Mouse (Mus musculus) stomach, embryonic 14.5 days (tissue): ENCODE results near the gene Dido1. TPM values are rescaled to one million over a fixed set of nuclear protein-coding genes. Genes with fewer than 3 reads are reported as not detected.

ENCODE experiments used
- ATAC-seq: fragments of 200-750 bp; cut with Nextera tagmentation; 2 replicates; pipeline ENCODE4 v1.8.0; 2017; ENCODE audit warnings: low read depth, moderate TSS enrichment; ENCODE audit not compliant: insufficient number of reproducible peaks, insufficient read depth, low FRiP score
- H3K27ac ChIP-seq: fragments of 300-500 bp; sonication (generic); 2 replicates; pipeline ENCODE4 v1.5.1; 2014; ENCODE audit warnings: mild to moderate bottlenecking, low read length, moderate library complexity, mixed read lengths
- H3K27me3 ChIP-seq: fragments of 300-500 bp; sonication (generic); 2 replicates; pipeline ENCODE4 v1.6.1; 2014; ENCODE audit warnings: low read length, control low read depth, mixed read lengths; ENCODE audit not compliant: control insufficient read depth, insufficient read depth
- H3K36me3 ChIP-seq: fragments of 300-500 bp; sonication (generic); 2 replicates; pipeline ENCODE4 v1.6.1; 2014; ENCODE audit warnings: mild to moderate bottlenecking, control low read depth, low read length, moderate library complexity, mixed read lengths; ENCODE audit not compliant: control insufficient read depth, insufficient read depth
- H3K4me1 ChIP-seq: fragments of 300-500 bp; sonication (generic); 2 replicates; pipeline ENCODE4 v1.6.1; 2014; ENCODE audit warnings: low read length, control low read depth, mixed read lengths; ENCODE audit not compliant: control insufficient read depth, insufficient read depth
- H3K4me2 ChIP-seq: fragments of 300-500 bp; sonication (generic); replicated peaks from 2 replicates; pipeline ENCODE4 v1.6.1; 2014; ENCODE audit warnings: low read depth, low read length, control low read depth
- H3K4me3 ChIP-seq: fragments of 300-500 bp; sonication (generic); 2 replicates; pipeline ENCODE4 v1.5.1; 2014; ENCODE audit warnings: low read depth, low read length, control low read depth
- H3K9ac ChIP-seq: fragments of 300-500 bp; sonication (generic); replicated peaks from 2 replicates; pipeline ENCODE4 v1.6.1; 2014; ENCODE audit warnings: low read depth, mild to moderate bottlenecking, control low read depth, low read length, moderate library complexity, mixed read lengths
- H3K9me3 ChIP-seq: fragments of 300-500 bp; sonication (generic); 2 replicates; pipeline ENCODE4 v1.6.1; 2016; ENCODE audit warnings: low read depth, low read length, control low read depth; ENCODE audit not compliant: control insufficient read depth
- WGBS: fragments of 180-500 bp; shearing (Covaris S2); extraction: QIAGEN DNeasy Blood & Tissue Kit; methylation state at CpG from one replicate; pipeline ENCODE4 v1.1.7; 2014; 5-methylcytosine and 5-hydroxymethylcytosine counted together
- polyA plus RNA-seq: library from polyadenylated mRNA; unstranded; fragments of >200 nt; fragmentation: Nextera tagmentation; extraction: Ambion mirVana; gene quantifications from 2 replicates; pipeline ENCODE4 v1.2.1, GENCODE M21; 2014

The Dido1 gene
- polyA plus RNA-seq, 1 experiment from 2014 or later = 41.2 TPM

GRCm38 (mm10) chr2:180657394-180658013 lies 52.3 kb downstream of the Dido1 start:
- Histone ChIP-seq H3K36me3 (peaks cover 14% of the 10 kb centered on the region), H3K9me3 (no peaks in the 10 kb centered on the region), H3K27me3 (no peaks in the 10 kb centered on the region), H3K9ac (no peak overlapping the region), H3K4me2 (no peak overlapping the region), H3K4me3 (no peak overlapping the region), H3K4me1 (no peaks in the 10 kb centered on the region), H3K27ac (no peak overlapping the region)
- 79% methylated on average over 4 of the region's 4 CpGs for WGBS
- 0 out of 2 replicates have a peak, but pooled peaks have one; percentile 42 for ATAC-seq

DNA sequence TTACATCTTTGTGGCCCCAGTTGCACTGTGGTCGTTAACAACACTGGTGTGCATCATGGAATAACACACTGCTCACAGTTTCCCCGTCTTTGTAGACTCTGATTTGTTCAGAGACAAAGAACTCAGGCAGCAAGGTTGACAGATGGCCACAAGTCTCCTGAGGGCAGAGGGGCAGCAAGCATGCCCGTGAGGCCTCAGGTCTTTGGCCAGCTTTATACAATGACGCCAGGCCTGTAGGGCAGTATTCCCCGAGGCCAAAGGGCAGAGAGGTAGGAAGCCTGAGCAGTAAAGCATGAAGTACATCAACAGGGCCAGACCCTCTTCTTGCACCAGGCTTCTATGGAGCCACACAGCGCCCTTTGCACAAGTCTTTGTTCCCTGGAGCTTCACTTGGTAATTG lies 54.6 kb downstream of the Dido1 start:
- Histone ChIP-seq H3K4me3 (no peak overlapping the region), H3K9ac (no peak overlapping the region), H3K27me3 (no peaks in the 10 kb centered on the region), H3K9me3 (no peaks in the 10 kb centered on the region), H3K4me1 (no peaks in the 10 kb centered on the region), H3K36me3 (no peaks in the 10 kb centered on the region), H3K4me2 (no peak overlapping the region), H3K27ac (no peak overlapping the region)
- no peak for ATAC-seq
- 55% methylated on average over 6 of the region's 6 CpGs for WGBS

- ATAC-seq = no peak
- Histone ChIP-seq H3K4me1 (no peaks in the 10 kb centered on the region), H3K27me3 (no peaks in the 10 kb centered on the region), H3K36me3 (no peaks in the 10 kb centered on the region), H3K4me2 (no peak overlapping the region), H3K27ac (no peak overlapping the region), H3K9ac (no peak overlapping the region), H3K4me3 (no peak overlapping the region), H3K9me3 (no peaks in the 10 kb centered on the region)
- 81% methylated on average over 7 of the region's 7 CpGs for WGBS
Measured at GRCm38 (mm10) chr2:180654666-180655065, 55.1 kb downstream of the Dido1 start.

DNA sequence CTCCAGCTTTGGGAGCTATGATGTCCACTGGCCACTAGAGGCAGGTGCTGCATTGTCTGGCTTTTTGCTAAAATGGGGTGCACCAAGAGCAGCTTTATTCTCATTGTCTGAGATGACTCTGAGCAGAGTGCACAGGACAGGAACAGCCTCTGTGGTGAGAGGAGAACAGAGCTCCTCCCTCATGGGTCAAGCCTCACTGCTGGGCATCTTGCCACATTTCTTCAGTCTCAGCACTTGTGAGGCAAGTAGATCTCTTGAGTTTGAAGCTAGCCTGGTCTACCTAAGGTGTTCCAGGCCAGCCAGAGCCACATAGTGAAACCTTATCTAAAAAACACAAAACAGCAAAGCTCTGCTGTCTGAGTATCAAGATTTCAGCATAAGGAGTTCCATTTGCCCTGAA lies 63.0 kb downstream of the Dido1 start:
- ATAC-seq = no peak

GRCm38 (mm10) chr2:180643626-180644025 lies 66.2 kb downstream of the Dido1 start:
- no peaks in the 10 kb centered on the region for H3K36me3 ChIP-seq
- H3K9ac ChIP-seq = no peak overlapping the region
- H3K27ac ChIP-seq = no peak overlapping the region
- H3K27me3 ChIP-seq = peaks cover 25% of the 10 kb centered on the region
- no peak overlapping the region for H3K4me3 ChIP-seq
- H3K9me3 ChIP-seq = peaks cover 17% of the 10 kb centered on the region
- no peak for ATAC-seq
- H3K4me1 ChIP-seq = no peaks in the 10 kb centered on the region
- H3K4me2 ChIP-seq = no peak overlapping the region

More for the DNA sequence above, 63.0 kb downstream of the Dido1 start:
- Histone ChIP-seq H3K4me1 (no peaks in the 10 kb centered on the region), H3K27me3 (peaks cover 5% of the 10 kb centered on the region; the same call in 1 of the 2 replicates), H3K4me2 (no peak overlapping the region), H3K27ac (no peak overlapping the region), H3K9ac (no peak overlapping the region), H3K4me3 (no peak overlapping the region), H3K36me3 (no peaks in the 10 kb centered on the region), H3K9me3 (peaks cover 17% of the 10 kb centered on the region)

GRCm38 (mm10) chr2:180642555-180643260 lies 67.1 kb downstream of the Dido1 start, which contains the start of gene Tcfl5:
TSS of gene Tcfl5 (minus strand) at chr2:180642708.
- WGBS = 3% methylated on average over 48 of the region's 56 CpGs
- Histone ChIP-seq H3K9me3 (peaks cover 17% of the 10 kb centered on the region), H3K27ac (no peak within 1 kb of the TSS), H3K36me3 (no peaks in the 10 kb centered on the region), H3K27me3 (peaks cover 25% of the 10 kb centered on the region), H3K4me3 (peak within 1 kb of the TSS; percentile 23), H3K4me1 (no peaks in the 10 kb centered on the region), H3K4me2 (peak within 1 kb of the TSS; percentile 39), H3K9ac (no peak within 1 kb of the TSS)
- ATAC-seq = peak; percentile 6; the same call in 1 of the 2 replicates

- Histone ChIP-seq H3K4me3 (peak overlapping the region; percentile 23), H3K36me3 (no peaks in the 10 kb centered on the region), H3K27me3 (peaks cover 25% of the 10 kb centered on the region), H3K4me2 (peak overlapping the region; percentile 39), H3K27ac (no peak overlapping the region), H3K4me1 (no peaks in the 10 kb centered on the region), H3K9me3 (peaks cover 17% of the 10 kb centered on the region), H3K9ac (no peak overlapping the region)
- peak; percentile 65; the same call in 1 of the 2 replicates for ATAC-seq
- WGBS = 2% methylated on average over 79 of the region's 112 CpGs
Measured at GRCm38 (mm10) chr2:180641576-180642554, 67.9 kb downstream of the Dido1 start.

- no peaks in the 10 kb centered on the region for H3K36me3 ChIP-seq
- 71% methylated on average over 2 of the region's 2 CpGs for WGBS
- H3K9me3 ChIP-seq = no peaks in the 10 kb centered on the region
- ATAC-seq = no peak
- no peaks in the 10 kb centered on the region for H3K4me1 ChIP-seq
- no peak overlapping the region for H3K9ac ChIP-seq
- no peak overlapping the region for H3K4me3 ChIP-seq
- no peak overlapping the region for H3K4me2 ChIP-seq
- no peak overlapping the region for H3K27ac ChIP-seq
- no peaks in the 10 kb centered on the region for H3K27me3 ChIP-seq
Measured at GRCm38 (mm10) chr2:180611882-180612281, 97.9 kb downstream of the Dido1 start.
